Mouse (Mus musculus) ES-Bruce4 (cell line): ENCODE results near the gene Exoc3l. TPM values are rescaled to one million over a fixed set of nuclear protein-coding genes. Genes with fewer than 3 reads are reported as not detected.

Experiments used
- H3K27ac ChIP-seq: 2 replicates; pipeline ENCODE4 v1.5.1; 2012; ENCODE audit warnings: low read length, inconsistent platforms; ENCODE audit not compliant: insufficient read depth
- H3K27me3 ChIP-seq: 2 replicates; pipeline ENCODE4 v1.6.1; 2012; ENCODE audit warnings: mild to moderate bottlenecking, low read length, inconsistent platforms; ENCODE audit not compliant: control insufficient read depth, poor library complexity, insufficient read depth, severe bottlenecking
- H3K36me3 ChIP-seq: 2 replicates; pipeline ENCODE4 v1.6.1; 2012; ENCODE audit warnings: inconsistent platforms, mild to moderate bottlenecking, low read length, moderate library complexity; ENCODE audit not compliant: control insufficient read depth, poor library complexity, insufficient read depth, severe bottlenecking
- H3K4me1 ChIP-seq: one replicate; pipeline ENCODE4 v1.8.1; 2011; ENCODE audit warnings: low read length; ENCODE audit not compliant: control insufficient read depth, insufficient read depth
- H3K4me3 ChIP-seq: 2 replicates; pipeline ENCODE4 v1.5.1; 2011; ENCODE audit warnings: low read depth, mild to moderate bottlenecking, low read length
- H3K9ac ChIP-seq: 2 replicates; pipeline ENCODE4 v1.6.1; 2012; ENCODE audit warnings: low read depth, mild to moderate bottlenecking, inconsistent platforms; ENCODE audit not compliant: poor library complexity, severe bottlenecking
- H3K9me3 ChIP-seq: replicated peaks from 2 replicates; pipeline ENCODE4 v1.6.1; 2012; ENCODE audit warnings: mild to moderate bottlenecking, low read length, inconsistent platforms; ENCODE audit not compliant: control insufficient read depth, poor library complexity, insufficient read depth, severe bottlenecking
- CTCF ChIP-seq: IDR thresholded peaks from one replicate; pipeline ENCODE4 v1.8.1; 2011; ENCODE audit warnings: low read depth, low read length
- EP300 ChIP-seq: IDR thresholded peaks from 2 replicates; pipeline ENCODE4 v1.6.1; 2011; ENCODE audit warnings: low read depth, low read length; ENCODE audit not compliant: insufficient read depth
- POLR2A ChIP-seq: IDR thresholded peaks from one replicate; pipeline ENCODE4 v1.8.1; 2011; ENCODE audit warnings: low read length; ENCODE audit not compliant: insufficient read depth
- polyA plus RNA-seq: library from polyadenylated mRNA; stranded (reverse); fragments of >200 nt; gene quantifications from 2 replicates; pipeline ENCODE4 v1.2.4, GENCODE M21; 2011; ENCODE audit warnings: low read depth; ENCODE audit not compliant: missing spikeins, insufficient read depth, insufficient read length

Exoc3l gene
- polyA plus RNA-seq, 1 experiment = 2.3 TPM

DNA sequence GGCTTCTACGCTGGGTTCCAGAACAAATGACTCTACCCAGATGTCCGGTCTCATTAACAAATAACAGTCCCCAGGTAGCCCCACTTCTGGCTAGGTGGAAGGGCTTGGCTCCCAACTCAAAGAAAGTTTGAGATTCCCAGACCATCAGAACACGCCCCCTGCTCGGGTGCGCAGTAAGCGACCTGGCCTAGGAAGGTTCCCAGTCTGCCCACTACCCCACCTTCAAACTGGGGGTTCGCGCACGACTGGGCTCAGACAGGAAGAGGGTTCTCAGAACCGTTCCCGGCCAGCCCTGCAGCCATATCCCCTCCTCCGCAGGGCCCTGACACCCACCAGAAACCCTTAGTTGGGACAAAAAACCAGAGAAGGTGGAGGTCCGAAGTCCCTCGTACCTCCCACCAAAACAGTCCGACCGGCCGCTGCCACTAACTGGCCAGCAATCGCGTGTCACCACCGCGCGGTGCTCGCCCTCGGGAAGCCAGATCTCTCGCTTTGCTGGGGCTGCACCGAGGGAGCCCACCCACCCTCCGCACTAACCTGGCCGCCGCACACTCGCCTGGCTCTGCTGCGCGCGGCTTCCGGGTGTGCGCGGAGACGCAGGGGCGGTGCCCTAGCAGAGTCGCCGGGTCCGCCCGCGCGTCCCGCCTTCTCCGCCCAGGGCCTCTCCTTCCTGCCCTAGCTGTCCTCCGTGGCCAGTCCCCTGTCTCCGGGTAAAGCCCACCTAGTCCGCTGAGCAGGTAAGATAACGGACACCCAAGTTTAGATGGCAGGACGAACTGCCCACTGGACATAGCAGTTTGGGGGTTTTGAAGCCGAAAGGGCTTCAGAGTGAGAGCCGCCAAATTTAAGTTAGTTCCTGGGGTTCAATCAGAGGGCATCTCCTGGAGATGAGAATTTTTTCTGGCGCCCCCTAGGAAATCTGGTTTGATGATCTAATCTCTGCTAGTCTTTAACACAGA, 31.6 kb downstream of the Exoc3l start, which contains the start of the genes Tradd and Fbxl8:
TSS of gene Tradd (minus strand) at position 586 of the 959 bp plus-strand sequence.
TSS of gene Fbxl8 (plus strand) at position 625 of the 959 bp plus-strand sequence.
- no peak within 1 kb of the TSS for H3K27ac ChIP-seq
- 0 out of 2 replicates have a peak, but pooled peaks cover 2% of the 10 kb centered on the region for H3K27me3 ChIP-seq
- H3K4me3 ChIP-seq = peak within 1 kb of the TSS; percentile 80
- no peaks in the 10 kb centered on the region for H3K4me1 ChIP-seq
- no peaks in the 10 kb centered on the region for H3K36me3 ChIP-seq
- H3K9ac ChIP-seq = peak within 1 kb of the TSS; percentile 64
- TF ChIP-seq EP300 (no peak), POLR2A (no peak), CTCF (no peak)
- H3K9me3 ChIP-seq = no peaks in the 10 kb centered on the region

DNA sequence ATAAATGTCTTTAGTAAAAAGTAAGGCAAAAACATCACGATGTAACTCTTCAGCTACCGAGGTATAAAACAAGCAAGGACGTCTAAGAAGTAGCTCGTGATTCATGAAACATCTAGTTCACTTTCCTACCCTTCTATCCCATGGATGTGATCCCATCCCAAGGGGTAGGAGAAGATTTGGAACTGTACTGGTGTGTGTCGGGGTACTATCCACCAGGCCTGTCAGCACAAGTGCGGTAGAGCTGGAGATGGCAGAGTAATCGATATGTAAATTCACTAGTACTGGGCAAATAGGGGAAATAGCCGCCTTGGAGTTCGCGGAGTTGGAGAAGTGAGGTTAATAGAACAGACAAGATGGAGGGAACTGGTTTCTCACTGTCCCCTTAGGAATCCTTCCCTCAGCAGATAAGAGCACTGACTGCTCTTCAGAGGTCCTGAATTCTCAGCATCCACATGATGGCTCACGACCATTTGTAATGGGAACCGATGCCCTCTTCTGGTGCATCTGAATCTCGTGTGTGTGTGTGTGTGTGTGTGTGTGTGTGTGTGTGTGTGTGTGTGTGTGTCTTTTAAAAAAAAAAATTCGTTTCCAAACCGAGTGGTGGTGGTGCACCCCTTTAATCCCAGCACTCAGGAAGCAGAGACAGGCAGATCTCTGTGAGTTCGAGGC, 32.5 kb downstream of the Exoc3l start:
- H3K4me3 ChIP-seq = no peak overlapping the region
- H3K9me3 ChIP-seq = no peaks in the 10 kb centered on the region
- H3K36me3 ChIP-seq = no peaks in the 10 kb centered on the region
- H3K27ac ChIP-seq = no peak overlapping the region
- 0 out of 2 replicates have a peak, but pooled peaks cover 2% of the 10 kb centered on the region for H3K27me3 ChIP-seq
- H3K9ac ChIP-seq = peak overlapping the region; percentile 64; the same call in 1 of the 2 replicates
- H3K4me1 ChIP-seq = no peaks in the 10 kb centered on the region
- TF ChIP-seq EP300 (no peak), CTCF (no peak), POLR2A (no peak)

GRCm38 (mm10) chr8:105261326-105261980, 34.4 kb downstream of the Exoc3l start:
- Histone ChIP-seq H3K27me3 (no peaks in the 10 kb centered on the region), H3K9me3 (no peaks in the 10 kb centered on the region)
- TF ChIP-seq CTCF (peak; percentile 4), EP300 (no peak)

GRCm38 (mm10) chr8:105260371-105261099, 35.4 kb downstream of the Exoc3l start:
- no peak overlapping the region for H3K27ac ChIP-seq
- no peaks in the 10 kb centered on the region for H3K36me3 ChIP-seq
- H3K27me3 ChIP-seq = no peaks in the 10 kb centered on the region
- H3K9ac ChIP-seq = no peak overlapping the region
- no peaks in the 10 kb centered on the region for H3K4me1 ChIP-seq
- no peak overlapping the region for H3K4me3 ChIP-seq
- TF ChIP-seq CTCF = no peak
- TF ChIP-seq POLR2A = no peak
- TF ChIP-seq EP300 = no peak
- no peaks in the 10 kb centered on the region for H3K9me3 ChIP-seq

More at GRCm38 (mm10) chr8:105261326-105261980, 34.4 kb downstream of the Exoc3l start:
- H3K36me3 ChIP-seq = no peaks in the 10 kb centered on the region
- no peaks in the 10 kb centered on the region for H3K4me1 ChIP-seq
- no peak overlapping the region for H3K4me3 ChIP-seq
- no peak overlapping the region for H3K9ac ChIP-seq
- H3K27ac ChIP-seq = no peak overlapping the region

- Histone ChIP-seq H3K36me3 (no peaks in the 10 kb centered on the region), H3K27me3 (no peaks in the 10 kb centered on the region), H3K4me1 (no peaks in the 10 kb centered on the region), H3K4me3 (peak overlapping the region; percentile 65), H3K9me3 (no peaks in the 10 kb centered on the region), H3K27ac (no peak overlapping the region), H3K9ac (peak overlapping the region; percentile 32)
- TF ChIP-seq CTCF = peak; percentile 96
- 0 out of 2 replicates have a peak, but pooled peaks have one; percentile 51 for TF ChIP-seq EP300
- TF ChIP-seq POLR2A = no peak
These were observed 36.1 kb downstream of the Exoc3l start for GRCm38 (mm10) chr8:105259721-105260320.
